ENCODE assay signal across 22 mouse cellular contexts in the genomic region with DNA sequence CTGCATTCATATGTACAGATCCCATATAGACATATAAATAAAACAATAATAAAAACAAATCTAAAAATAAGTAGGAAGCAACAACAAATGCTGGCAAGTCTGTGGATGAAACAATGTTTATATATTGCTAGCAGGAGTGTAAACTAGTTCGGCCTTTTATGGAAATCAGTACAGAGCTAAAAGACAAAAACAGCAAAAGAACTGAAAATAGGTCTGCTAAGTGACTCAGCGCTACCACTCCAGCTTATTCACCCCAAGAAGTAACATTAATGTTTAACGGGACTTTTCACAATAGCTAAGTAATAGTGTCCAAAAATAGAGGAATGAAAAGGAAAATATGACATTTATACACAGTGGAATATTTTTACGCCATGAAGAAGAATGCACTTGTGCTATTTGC.
DNase-seq lines count a peak whose midpoint lies in the region; ATAC-seq lines count a peak whose summit lies in the region.
"Had no signal": no experiment of that assay in that cellular context is flagged by ENCODE, and none has a peak within 500 bp of the region (broad histone marks: within the 10 kb centered on the region; RNA-seq: fewer than 3 reads in every experiment).

No protein-coding gene starts in this region.

- ATAC-seq in frontal cortex, adult (ENCODE audit: low TSS enrichment), result peak; percentile 83
- ATAC-seq: activated CD4-positive, CD25-positive, alpha-beta regulatory T cell, adult 4 months; CD4-positive, CD25-positive, alpha-beta regulatory T cell, adult 4 months; forebrain, embryonic 14.5 days; forebrain, embryonic 16.5 days; Patski had no signal

- DNase-seq in frontal cortex, postnatal 10 days (ENCODE audit: low spot score in 2 of 2), result no peak
- peak; percentile 10 for DNase-seq in left cerebral cortex, adult 11 months (ENCODE audit: low spot score)
- DNase-seq in left cerebral cortex, adult 8-10 months (ENCODE audit: low spot score in 2 of 2), result no peak
- DNase-seq in brain, adult 2 months (ENCODE audit: low read depth, low spot score), result peak; percentile 73
- DNase-seq in spleen, postnatal 10 days (ENCODE audit: low spot score in 2 of 2), result no peak
- DNase-seq: adrenal gland, adult 8-10 months; adrenal gland, postnatal 14 days; adrenal gland, postnatal 36 days; B cell, adult 2 months; cerebellum, adult 11 months; cerebellum, adult 18-20 months; cerebellum, adult 8-10 months; cerebellum, adult 9-11 months; cerebellum, postnatal 14 days; cerebellum, postnatal 36 days; embryo, embryonic 11 days had no signal

Comparison
In these comparisons a context has a peak if more than half of its experiments do, and no peak if none do; other contexts are left out.
1. DNase-seq: peak in left cerebral cortex, adult 11 months (single experiment) and brain, adult 2 months (single experiment); none in frontal cortex, postnatal 10 days (0 of 2), left cerebral cortex, adult 8-10 months (0 of 2) and spleen, postnatal 10 days (0 of 2).